Mouse (Mus musculus): ENCODE results near the gene Tedc2.

Tedc2 gene

GRCm38 (mm10) chr17:24193769-24194168 lies 26.9 kb downstream of the Tedc2 start:
- no peak for DNase-seq (ENCODE audit: low spot score in 2 of 2)

- no peak for DNase-seq (ENCODE audit: low spot score in 2 of 2)
Observed at GRCm38 (mm10) chr17:24193268-24193667, 27.4 kb downstream of the Tedc2 start.

- DNase-seq (ENCODE audit: low spot score in 2 of 2): no peak
Observed at GRCm38 (mm10) chr17:24192848-24193247, 27.8 kb downstream of the Tedc2 start.

- DNase-seq (ENCODE audit: low spot score in 2 of 2): no peak
Observed at GRCm38 (mm10) chr17:24191481-24191880, 29.2 kb downstream of the Tedc2 start.

GRCm38 (mm10) chr17:24190934-24191333 lies 29.7 kb downstream of the Tedc2 start:
- DNase-seq (ENCODE audit: low spot score in 2 of 2): no peak

- no peak for DNase-seq (ENCODE audit: low spot score in 2 of 2)
Observed at GRCm38 (mm10) chr17:24174259-24174658, 46.4 kb downstream of the Tedc2 start.

- peak in 1 of 2 experiments; percentile 69 for DNase-seq (ENCODE audit: low spot score in 2 of 2)
Observed at GRCm38 (mm10) chr17:24173423-24173822, 47.2 kb downstream of the Tedc2 start.

- no peak for DNase-seq (ENCODE audit: low spot score in 2 of 2)
Observed at GRCm38 (mm10) chr17:24171738-24172137, 48.9 kb downstream of the Tedc2 start.

- no peak for DNase-seq (ENCODE audit: low spot score in 2 of 2)
Observed at GRCm38 (mm10) chr17:24170729-24171128, 49.9 kb downstream of the Tedc2 start.

GRCm38 (mm10) chr17:24170125-24170524 lies 50.5 kb downstream of the Tedc2 start:
- DNase-seq (ENCODE audit: low spot score in 2 of 2): no peak

- peak; percentile 87 to 93 for DNase-seq (ENCODE audit: low spot score in 2 of 2)
Observed at GRCm38 (mm10) chr17:24169317-24170065, 51.2 kb downstream of the Tedc2 start, which contains the start of gene Atp6v0c. TSS of gene Atp6v0c (minus strand) at chr17:24169702.

GRCm38 (mm10) chr17:24168590-24169277 lies 51.9 kb downstream of the Tedc2 start:
- peak in 1 of 2 experiments; percentile 70 for DNase-seq (ENCODE audit: low spot score in 2 of 2)

GRCm38 (mm10) chr17:24167891-24168505 lies 52.7 kb downstream of the Tedc2 start:
- DNase-seq (ENCODE audit: low spot score in 2 of 2): no peak

GRCm38 (mm10) chr17:24167120-24167519 lies 53.5 kb downstream of the Tedc2 start:
- no peak for DNase-seq (ENCODE audit: low spot score in 2 of 2)
